Mouse (Mus musculus): ENCODE measurements around the gene Cyp2d11.

GRCm38 (mm10) chr15:82402741-82403140, 8.9 kb upstream of the Cyp2d11 start:
- TF ChIP-seq CTCF (IDR thresholded peaks at IDR 0.05; ENCODE audit: low read depth, low read length), result no peak
- TF ChIP-seq GATA1 (IDR thresholded peaks at IDR 0.05; ENCODE audit: borderline replicate concordance, low read length), result no peak
- no peak for TF ChIP-seq TAL1 (conservative IDR thresholded peaks at IDR 0.05; ENCODE audit: low read depth, low read length)
- TF ChIP-seq GATA2 (IDR thresholded peaks at IDR 0.05; ENCODE audit: borderline replicate concordance, low read depth, low read length), result no peak
